Mouse (Mus musculus) adrenal gland, adult (tissue): Measurements from ENCODE around the gene Nexmif.
"Not testable (repeated sequence)": the region's sequence is repeated elsewhere in the genome, so short reads cannot be mapped to it uniquely, and the experiment has no call there.

Source experiments
- DNase-seq, 2 experiments: peaks; one replicate each; pipeline ENCODE4 v3.0.0; 2022 to 2023; ENCODE audit warnings: low spot score in 1 of 2; ENCODE audit not compliant: inconsistent age in 2 of 2

Gene Nexmif

DNA sequence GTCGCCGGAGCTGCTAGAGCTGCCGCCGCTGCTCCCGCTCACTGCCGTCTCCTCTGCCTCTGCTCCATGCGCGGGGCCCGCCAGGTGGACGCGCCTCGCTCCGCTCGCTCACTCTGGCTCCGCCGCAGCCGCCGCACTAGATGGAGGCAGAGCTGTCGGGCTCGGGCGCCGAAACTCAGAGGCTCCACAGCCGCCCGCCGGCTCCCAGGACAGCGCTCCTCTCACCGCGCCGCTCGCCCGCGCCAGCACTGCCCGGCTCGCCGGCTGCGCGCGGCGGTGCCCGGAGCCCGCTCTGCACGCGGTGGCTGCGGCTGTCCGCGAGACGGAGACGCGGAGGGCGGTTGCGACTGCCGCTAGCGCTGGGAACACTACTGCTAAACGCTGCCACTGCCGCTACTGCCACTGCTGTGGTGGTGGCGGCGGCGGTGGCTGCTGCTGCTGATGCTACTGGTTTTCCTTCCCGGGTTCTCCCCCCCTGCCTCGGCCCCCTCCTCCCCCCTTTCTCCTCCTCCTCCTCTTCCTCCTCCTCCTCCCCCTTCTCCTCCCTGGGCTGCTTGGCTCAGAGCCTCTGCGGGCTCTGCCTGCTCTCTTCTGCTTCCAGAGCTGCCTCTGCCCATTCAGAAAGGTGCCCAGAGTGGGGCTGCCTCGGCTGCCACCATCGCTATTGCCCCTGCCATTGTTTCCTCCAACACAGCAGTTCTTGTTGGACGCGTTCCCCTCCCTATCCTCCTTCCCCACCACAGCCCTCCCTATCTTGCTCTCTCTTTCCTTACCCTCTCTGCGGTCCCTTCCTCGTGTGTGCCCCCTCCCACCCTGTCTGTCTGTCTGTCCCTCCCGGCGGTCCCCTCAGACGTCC lies at the start of gene Nexmif:
Gene Nexmif (minus strand): TSS at position 450 of the 856 bp plus-strand sequence.
- DNase-seq, result peak in 1 of 2 experiments; percentile 82

DNA sequence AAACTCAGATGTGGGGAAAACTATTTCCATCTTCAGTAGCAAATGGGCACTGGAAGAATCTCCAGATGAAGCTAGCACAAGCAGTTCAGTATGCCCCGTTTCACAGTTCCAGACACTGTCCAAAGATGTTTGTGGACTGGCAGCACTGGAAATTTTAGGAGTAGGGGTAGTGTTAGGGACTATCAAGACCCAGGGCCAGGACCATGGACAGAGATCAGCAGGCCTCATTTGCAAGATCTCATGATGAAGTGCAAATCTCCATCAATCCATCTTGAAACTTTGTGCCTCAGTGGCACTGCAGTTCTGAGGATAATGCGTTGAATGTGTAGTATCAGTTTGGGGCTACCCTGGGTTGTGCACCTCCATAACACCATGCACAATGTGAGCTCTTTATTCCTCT lies 7.7 kb upstream of the Nexmif start:
- DNase-seq, result peak in 1 of 2 experiments; percentile 21

DNA sequence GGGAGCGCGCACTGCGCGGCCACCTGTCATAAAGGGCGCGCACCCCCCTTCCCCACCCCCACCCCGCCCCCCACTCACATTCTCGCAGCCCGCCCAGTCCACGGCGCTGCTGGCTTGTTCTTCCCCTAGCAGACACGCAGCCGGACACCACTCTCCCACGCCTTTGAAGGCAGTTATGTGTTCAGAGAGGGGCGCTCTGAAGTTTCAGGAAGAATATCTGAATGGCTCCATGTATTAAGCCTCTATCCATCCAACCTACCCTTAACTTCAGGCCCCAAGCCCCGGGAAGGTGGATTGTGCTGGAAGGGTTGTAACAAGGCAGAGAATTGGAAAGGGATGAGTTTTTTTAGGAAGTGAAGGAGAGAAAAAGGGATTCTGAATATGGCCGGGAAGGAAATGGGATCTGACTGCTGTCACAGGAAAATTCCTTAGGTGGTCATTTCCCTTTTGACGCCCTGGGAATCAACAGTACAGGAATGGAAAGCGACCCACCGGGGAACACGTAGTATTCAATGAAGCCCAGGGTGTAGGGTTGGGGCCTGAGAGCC lies 681 bp upstream of the Nexmif start:
- peak in 1 of 2 experiments; percentile 65 for DNase-seq

DNA sequence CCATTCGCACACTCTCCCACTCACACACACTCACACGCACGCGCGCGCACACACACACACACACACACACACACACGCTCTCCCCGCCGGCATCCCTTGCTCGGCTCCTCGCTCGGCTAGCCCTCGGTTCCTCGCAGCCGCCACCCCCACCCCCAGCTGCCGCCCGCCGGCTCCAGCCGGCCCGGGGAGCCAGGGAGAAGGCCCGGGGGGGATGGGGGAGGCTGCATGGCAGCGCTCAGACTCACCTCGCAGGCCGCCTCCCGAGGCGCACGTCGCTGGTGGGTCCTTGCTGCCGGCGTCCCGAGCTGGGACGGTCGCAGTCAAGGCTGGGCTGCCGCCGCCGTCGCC lies 623 bp downstream of the Nexmif start:
- peak in 1 of 2 experiments; percentile 63 for DNase-seq

DNA sequence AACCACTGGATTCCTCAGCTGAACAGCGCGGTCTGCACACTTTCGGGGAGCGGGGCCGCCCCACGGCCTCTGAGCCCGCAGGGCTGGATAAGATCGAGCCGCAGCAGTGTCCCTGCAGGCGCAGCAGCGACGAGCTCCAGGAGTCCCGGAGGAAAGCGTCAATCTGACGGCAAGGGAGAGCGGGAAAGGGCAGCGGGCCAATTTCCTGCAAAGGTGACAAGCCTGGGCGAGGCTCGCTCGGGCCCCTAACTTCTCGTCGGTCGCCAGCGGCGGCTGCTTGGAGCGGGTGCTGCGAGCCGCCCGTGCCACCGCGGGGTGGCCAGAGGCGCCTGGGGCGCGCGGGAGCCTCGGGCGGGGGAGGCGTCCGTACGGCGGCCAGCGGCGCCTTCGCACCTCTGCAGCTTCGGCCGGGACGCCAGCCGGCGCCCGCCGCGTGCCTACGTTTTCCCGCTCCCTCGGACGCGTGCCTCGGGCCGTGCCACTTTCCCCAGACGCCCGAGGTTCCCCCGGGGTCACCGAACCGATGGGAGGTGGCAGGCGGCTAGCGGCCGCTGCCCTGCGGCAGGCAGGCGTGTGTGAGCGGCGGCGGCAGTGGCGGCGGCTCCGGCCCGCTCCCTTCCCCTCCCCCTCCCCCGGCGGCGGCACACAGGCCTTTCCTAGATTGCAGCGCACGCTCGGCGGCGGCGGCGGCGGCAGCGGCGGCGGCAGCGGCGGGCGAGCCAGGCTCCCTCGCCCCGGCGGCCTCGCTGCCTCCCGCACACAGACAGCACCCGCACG lies 1.2 kb downstream of the Nexmif start:
- peak; percentile 63 to 89 for DNase-seq

DNA sequence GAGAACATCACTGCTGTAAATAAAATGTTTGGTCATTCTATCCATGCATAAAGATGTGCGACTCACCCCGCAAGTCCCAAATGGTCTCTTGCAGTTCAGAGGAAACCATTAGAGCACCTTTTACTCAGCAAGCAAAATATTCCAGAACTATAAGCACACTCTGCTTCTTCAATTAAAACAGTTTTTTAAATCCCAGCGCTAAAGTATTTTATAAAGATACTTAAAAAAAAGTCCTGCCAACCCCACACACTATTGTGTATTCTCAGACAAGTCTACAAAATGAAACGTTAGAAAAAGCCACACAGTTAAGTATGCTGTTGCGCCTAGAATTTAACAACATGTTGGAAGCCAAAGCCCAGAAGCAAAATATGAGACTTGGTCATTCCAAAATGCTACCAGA lies 1.9 kb downstream of the Nexmif start:
- peak in 1 of 2 experiments; percentile 56 for DNase-seq

DNA sequence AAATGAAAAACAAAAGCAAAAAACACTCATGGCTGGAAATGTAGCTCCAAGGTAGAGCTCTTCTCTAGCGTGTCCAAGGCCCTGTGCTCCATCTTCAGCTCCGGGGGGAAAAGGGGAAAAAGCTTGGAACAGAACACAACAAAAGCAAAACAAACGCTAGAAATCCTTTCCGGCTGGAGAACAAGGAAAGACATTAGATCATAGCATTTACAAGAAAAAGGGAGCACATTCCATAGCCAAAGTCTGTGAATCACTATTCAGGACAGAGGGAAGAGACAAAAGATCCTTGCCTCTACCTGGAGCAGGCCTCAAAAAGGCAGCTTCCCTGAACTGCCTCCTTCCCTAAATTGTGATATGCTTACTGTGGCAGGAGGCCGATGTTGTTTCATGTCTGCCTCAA lies 4.4 kb downstream of the Nexmif start:
- DNase-seq, result peak in 1 of 2 experiments; percentile 61

DNA sequence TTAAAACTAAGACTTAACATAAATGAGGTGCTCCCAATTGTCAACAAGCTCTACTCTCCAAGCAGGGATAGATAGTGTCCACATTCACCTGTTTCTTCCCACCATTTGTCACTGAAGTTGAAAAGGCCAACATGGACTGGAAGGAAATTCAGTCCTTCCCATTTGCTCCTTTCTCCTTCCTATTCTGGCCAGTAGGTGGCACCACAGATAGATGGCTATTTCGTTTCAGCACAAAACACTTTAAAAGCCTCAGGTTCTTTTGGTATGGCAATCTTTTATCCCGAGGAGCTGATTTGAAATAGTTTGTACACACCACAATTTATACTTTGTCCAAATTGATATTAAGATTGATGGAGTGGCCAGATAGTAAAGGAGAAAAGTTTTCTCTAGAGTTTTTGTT lies 21.7 kb downstream of the Nexmif start:
- peak; percentile 32 to 82 for DNase-seq

DNA sequence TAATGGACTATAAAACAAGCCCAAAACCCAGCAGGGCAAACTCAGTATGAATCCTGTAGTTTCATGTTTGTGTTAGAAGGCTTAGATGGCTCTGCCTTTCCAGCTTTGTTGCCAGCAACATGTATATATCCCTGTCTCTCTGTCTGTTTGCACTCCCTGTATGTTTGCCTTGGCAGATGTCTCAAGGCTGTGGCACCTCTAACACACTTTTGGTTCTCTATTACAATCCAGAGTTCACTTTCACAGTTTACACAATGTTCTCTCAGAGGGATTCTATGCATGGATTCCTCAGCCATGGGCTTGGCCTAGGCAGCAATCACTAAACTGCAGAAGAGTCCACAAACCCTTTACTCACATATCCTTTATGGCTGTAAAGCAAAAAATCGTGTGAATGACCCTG lies 50.9 kb downstream of the Nexmif start:
- peak in 1 of 2 experiments; percentile 30 for DNase-seq

DNA sequence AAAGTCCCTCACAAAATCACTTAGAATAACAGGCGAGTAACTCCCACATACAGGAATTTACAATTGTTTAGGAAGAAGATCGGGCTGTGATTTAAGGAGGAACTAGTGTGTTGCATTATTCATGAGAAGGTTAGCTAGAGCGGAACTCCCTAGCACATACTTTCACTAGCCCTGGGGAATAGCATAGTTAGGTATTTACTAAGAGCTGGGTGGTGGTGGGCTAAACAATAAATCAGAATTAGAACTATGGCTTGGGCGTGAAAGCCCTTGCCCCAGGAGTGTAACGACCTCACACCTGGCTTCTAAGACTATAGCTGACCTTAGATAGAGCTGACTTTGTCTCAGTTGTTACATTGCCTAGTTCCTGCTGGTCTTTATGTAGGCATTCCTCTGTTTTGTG lies 85.7 kb downstream of the Nexmif start:
- not testable (repeated sequence) for DNase-seq

DNA sequence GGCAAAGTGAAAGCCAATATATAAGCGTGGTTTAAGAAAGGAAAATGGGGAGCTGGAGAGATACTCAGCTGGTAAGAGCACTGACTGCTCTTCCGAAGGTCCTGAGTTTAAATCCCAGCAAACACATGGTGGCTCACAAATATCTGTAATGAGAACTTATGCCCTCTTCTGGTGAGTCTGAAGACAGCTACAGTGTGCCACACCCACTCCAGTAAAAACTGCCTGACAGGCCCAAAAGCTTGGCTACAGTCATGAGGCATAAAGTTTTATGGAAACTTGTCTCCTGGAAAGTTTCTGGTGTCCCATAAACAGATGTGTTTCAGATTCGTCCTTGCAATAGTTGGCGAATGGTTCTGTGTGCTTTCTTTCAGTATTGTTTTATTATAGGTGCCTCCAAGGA lies 86.4 kb downstream of the Nexmif start:
- DNase-seq, result no peak

DNA sequence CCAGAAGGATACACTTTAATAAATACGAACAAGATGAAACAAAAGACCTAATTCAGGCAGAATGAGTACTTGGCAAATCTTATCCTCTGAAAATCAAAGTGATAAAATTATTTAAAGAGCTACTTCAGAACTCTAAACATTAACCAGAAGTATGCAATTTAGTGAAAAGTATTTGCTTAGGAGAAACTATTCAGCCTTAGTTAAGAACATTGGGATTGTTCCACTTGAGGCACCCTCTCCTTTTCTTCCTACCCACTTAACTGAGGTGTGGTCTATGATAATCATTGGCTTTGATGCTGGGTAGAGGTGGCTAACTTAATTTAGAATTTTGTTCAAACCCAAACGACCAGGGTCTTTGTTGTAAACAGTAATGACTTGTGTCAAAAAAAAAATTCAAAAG lies 146.1 kb downstream of the Nexmif start:
- DNase-seq, result no peak

DNA sequence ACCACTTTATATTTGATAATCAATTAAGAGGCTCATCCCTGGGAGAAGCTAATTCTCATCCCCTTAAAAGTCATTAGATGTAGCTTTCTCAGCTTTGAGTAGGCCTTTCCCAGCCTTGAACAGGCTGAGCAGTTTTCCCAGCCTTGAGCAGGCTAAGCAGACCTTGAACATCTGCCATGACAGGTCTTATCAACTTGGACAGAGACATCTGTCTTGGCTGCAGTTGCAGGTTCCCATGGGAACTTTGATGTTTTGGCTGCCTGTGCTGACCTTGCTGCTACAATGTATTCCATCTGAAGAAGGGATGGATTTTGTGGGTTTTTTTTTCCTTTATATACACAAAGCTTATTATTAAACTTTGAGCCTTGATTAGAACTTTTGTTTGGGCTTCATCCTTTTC lies 160.7 kb downstream of the Nexmif start:
- peak; percentile 67 to 88 for DNase-seq

DNA sequence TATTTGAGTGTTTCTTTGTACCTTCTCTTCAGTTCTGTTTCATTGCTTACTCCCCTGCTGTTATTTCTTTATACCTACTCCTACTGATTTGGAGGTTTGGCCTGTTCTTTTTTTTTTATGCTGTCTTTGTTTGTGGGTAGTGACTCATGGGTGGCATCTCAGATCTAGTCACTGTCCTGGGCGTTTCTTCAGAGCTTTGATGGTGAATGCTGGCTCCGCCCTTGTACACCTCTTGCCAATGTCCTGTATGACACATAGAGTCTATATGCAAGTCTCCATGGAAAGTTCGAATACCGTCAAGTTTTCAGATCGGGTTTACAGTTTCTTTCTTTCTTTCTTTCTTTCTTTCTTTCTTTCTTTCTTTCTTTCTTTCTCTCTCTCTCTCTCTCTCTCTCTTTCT lies 167.1 kb downstream of the Nexmif start:
- DNase-seq, result peak; percentile 69 to 81

DNA sequence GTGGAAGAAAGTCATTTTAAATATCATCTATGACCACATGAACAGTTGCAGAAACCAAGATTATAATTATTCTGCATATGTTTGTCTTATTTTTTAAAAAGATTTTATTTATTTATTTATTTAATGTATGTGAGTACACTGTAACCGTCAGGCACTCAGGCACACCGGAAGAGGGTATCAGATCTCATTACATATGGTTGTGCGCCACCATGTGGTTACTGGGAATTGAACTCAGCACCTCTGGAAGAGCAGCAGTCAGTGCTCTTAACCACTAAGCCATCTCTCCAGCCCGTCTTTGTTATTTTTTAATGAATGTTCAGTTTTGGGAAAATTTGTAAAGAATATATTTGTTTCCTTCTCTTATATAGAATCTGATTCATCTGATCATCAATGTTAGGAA lies 168.2 kb downstream of the Nexmif start:
- peak; percentile 37 to 62 for DNase-seq
